In the genomic region with DNA sequence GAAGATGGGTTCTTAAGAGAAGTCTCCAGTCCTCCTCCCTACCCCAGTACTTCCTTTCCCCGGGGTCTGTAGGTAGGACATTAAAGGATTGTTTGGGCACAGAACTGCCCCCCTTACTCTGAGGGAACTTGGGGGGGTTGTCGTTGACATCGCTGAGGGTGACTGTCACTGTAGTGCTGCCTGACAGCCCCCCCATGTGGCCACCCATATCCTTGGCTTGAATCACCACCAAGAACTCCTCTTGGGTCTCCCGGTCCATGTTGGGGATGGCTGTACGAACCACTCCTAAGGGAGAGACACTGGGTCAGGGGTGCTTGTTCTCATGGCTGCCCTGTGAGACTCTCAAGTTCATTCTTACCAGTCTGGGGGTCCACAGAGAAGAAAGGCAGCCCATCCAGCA, we compare ENCODE assay signal across 20 mouse cellular contexts. TPM values are rescaled to one million over a fixed set of nuclear protein-coding genes. Genes with fewer than 3 reads are reported as not detected.
DNase-seq lines count a peak whose midpoint lies in the region; ATAC-seq and TF ChIP-seq lines count a peak whose summit lies in the region.
"Had no signal": no experiment of that assay in that cellular context is flagged by ENCODE, and none has a peak within 500 bp of the region (broad histone marks: within the 10 kb centered on the region; RNA-seq: fewer than 3 reads in every experiment).

No protein-coding gene starts in this region.

- peaks cover 28% of the 10 kb centered on the region for H3K36me3 ChIP-seq in hindbrain, embryonic 15.5 days
- H3K36me3 ChIP-seq in hindbrain, embryonic 14.5 days (replicated peaks; ENCODE audit: control insufficient read depth, insufficient read depth), result peaks cover 67% of the 10 kb centered on the region
- H3K36me3 ChIP-seq in limb, embryonic 12.5 days, result peaks cover 71% of the 10 kb centered on the region
- peaks cover 74% of the 10 kb centered on the region for H3K36me3 ChIP-seq in limb, embryonic 10.5 days
- H3K36me3 ChIP-seq in midbrain, postnatal 0 days (ENCODE audit: insufficient read depth, low read length), result peaks cover 23% of the 10 kb centered on the region

- H3K4me1 ChIP-seq in hindbrain, embryonic 15.5 days (replicated peaks), result peaks cover 34% of the 10 kb centered on the region
- peaks cover 12% of the 10 kb centered on the region for H3K4me1 ChIP-seq in hindbrain, embryonic 14.5 days (replicated peaks; ENCODE audit: control insufficient read depth, insufficient read depth, low read length)
- H3K4me1 ChIP-seq in limb, embryonic 12.5 days (replicated peaks), result peaks cover 18% of the 10 kb centered on the region
- peaks cover 32% of the 10 kb centered on the region for H3K4me1 ChIP-seq in limb, embryonic 10.5 days
- peaks cover 9% of the 10 kb centered on the region; the same call in 1 of the 2 replicates for H3K4me1 ChIP-seq in midbrain, postnatal 0 days (ENCODE audit: insufficient read depth, low read length)

- no peak overlapping the region for H3K4me3 ChIP-seq in hindbrain, embryonic 15.5 days
- H3K4me3 ChIP-seq in hindbrain, embryonic 14.5 days (replicated peaks; ENCODE audit: low read length), result no peak overlapping the region
- 0 out of 2 replicates have a peak overlapping the region, but pooled peaks have one; percentile 4 for H3K4me3 ChIP-seq in limb, embryonic 12.5 days (replicated peaks)
- no peak overlapping the region for H3K4me3 ChIP-seq in limb, embryonic 10.5 days
- H3K4me3 ChIP-seq in midbrain, postnatal 0 days (ENCODE audit: low read depth, low read length), result no peak overlapping the region
- H3K4me3 ChIP-seq: heart, embryonic 13.5 days; neural tube, embryonic 12.5 days had no signal

- no peak for DNase-seq in hindbrain, embryonic 14.5 days (ENCODE audit: low spot score)
- DNase-seq in limb, embryonic 10.5 days (ENCODE audit: low spot score), result no peak
- DNase-seq in thymus, postnatal 14 days, result peak; percentile 44
- DNase-seq in thymus, adult 18-20 months, result no peak
- DNase-seq in midbrain, postnatal 0 days (ENCODE audit: low spot score), result no peak
- DNase-seq in adipocyte (ENCODE audit: low spot score), result no peak
- DNase-seq: cerebellum, adult 11-12 months; embryo, embryonic 11 days; kidney, postnatal 14 days; lung, postnatal 14 days; retina, postnatal 1 day had no signal

- WGBS in hindbrain, embryonic 15.5 days, result 86% methylated on average over 5 of the region's 5 CpGs
- WGBS in hindbrain, embryonic 14.5 days, result 76% methylated on average over 5 of the region's 5 CpGs
- 86% methylated on average over 5 of the region's 5 CpGs for WGBS in limb, embryonic 12.5 days
- 88% methylated on average over 5 of the region's 5 CpGs for WGBS in limb, embryonic 10.5 days
- 70% methylated on average over 5 of the region's 5 CpGs for WGBS in midbrain, postnatal 0 days

- H3K4me2 ChIP-seq in hindbrain, embryonic 15.5 days, result no peak overlapping the region
- H3K4me2 ChIP-seq in hindbrain, embryonic 14.5 days (replicated peaks), result no peak overlapping the region
- no peak overlapping the region for H3K4me2 ChIP-seq in limb, embryonic 12.5 days
- H3K4me2 ChIP-seq in midbrain, postnatal 0 days (ENCODE audit: low read depth, low read length, poor library complexity, severe bottlenecking), result no peak overlapping the region
- H3K4me2 ChIP-seq: heart, embryonic 13.5 days; liver, embryonic 11.5 days had no signal

- H3K27ac ChIP-seq in hindbrain, embryonic 15.5 days (replicated peaks), result no peak overlapping the region
- no peak overlapping the region for H3K27ac ChIP-seq in hindbrain, embryonic 14.5 days
- no peak overlapping the region for H3K27ac ChIP-seq in limb, embryonic 12.5 days
- no peak overlapping the region for H3K27ac ChIP-seq in limb, embryonic 10.5 days
- H3K27ac ChIP-seq in midbrain, postnatal 0 days (ENCODE audit: low read depth, low read length), result no peak overlapping the region
- H3K27ac ChIP-seq: heart, embryonic 13.5 days; neural tube, embryonic 12.5 days had no signal

- 0 out of 2 replicates have a peak overlapping the region, but pooled peaks have one; percentile 22 for H3K9ac ChIP-seq in hindbrain, embryonic 15.5 days
- no peak overlapping the region for H3K9ac ChIP-seq in hindbrain, embryonic 14.5 days
- 0 out of 2 replicates have a peak overlapping the region, but pooled peaks have one; percentile 12 for H3K9ac ChIP-seq in limb, embryonic 12.5 days (replicated peaks)
- 0 out of 2 replicates have a peak overlapping the region, but pooled peaks have one; percentile 33 for H3K9ac ChIP-seq in midbrain, postnatal 0 days (replicated peaks; ENCODE audit: low read length, poor library complexity, severe bottlenecking)
- H3K9ac ChIP-seq: heart, embryonic 13.5 days had no signal

- H3K27me3 ChIP-seq in hindbrain, embryonic 15.5 days, result no peaks in the 10 kb centered on the region
- H3K27me3 ChIP-seq in hindbrain, embryonic 14.5 days (ENCODE audit: control insufficient read depth, insufficient read depth, low read length), result no peaks in the 10 kb centered on the region
- no peaks in the 10 kb centered on the region for H3K27me3 ChIP-seq in limb, embryonic 12.5 days
- H3K27me3 ChIP-seq in limb, embryonic 10.5 days (ENCODE audit: low read depth, poor library complexity, severe bottlenecking), result no peaks in the 10 kb centered on the region
- H3K27me3 ChIP-seq in midbrain, postnatal 0 days (ENCODE audit: insufficient read depth, low read length), result no peaks in the 10 kb centered on the region
- H3K27me3 ChIP-seq: neural tube, embryonic 12.5 days had no signal

- no peaks in the 10 kb centered on the region for H3K9me3 ChIP-seq in hindbrain, embryonic 15.5 days
- H3K9me3 ChIP-seq in hindbrain, embryonic 14.5 days (ENCODE audit: control insufficient read depth, low read length), result no peaks in the 10 kb centered on the region
- H3K9me3 ChIP-seq in limb, embryonic 12.5 days, result no peaks in the 10 kb centered on the region
- no peaks in the 10 kb centered on the region for H3K9me3 ChIP-seq in limb, embryonic 10.5 days (replicated peaks)
- H3K9me3 ChIP-seq in midbrain, postnatal 0 days (ENCODE audit: low read length), result no peaks in the 10 kb centered on the region
- H3K9me3 ChIP-seq: heart, embryonic 13.5 days; neural tube, embryonic 12.5 days had no signal

- TF ChIP-seq CTCF in midbrain, postnatal 0 days (IDR thresholded peaks at IDR 0.05), result peak; percentile 60

- ATAC-seq in hindbrain, embryonic 15.5 days (ENCODE audit: low FRiP score, low read depth), result no peak
- ATAC-seq in hindbrain, embryonic 14.5 days (ENCODE audit: low FRiP score), result no peak
- ATAC-seq in limb, embryonic 12.5 days (ENCODE audit: insufficient number of reproducible peaks, insufficient read depth, low FRiP score, low TSS enrichment, low read depth), result no peak
- no peak for ATAC-seq in midbrain, postnatal 0 days (ENCODE audit: low FRiP score)
- ATAC-seq: inflammation-experienced regulatory T-cells, adult 6 months had no signal

RNA-seq across cellular contexts. Expression of a gene that starts 2.5 kb away (rescaled TPM):
- not detected in 2 replicates for polyA plus RNA-seq in hindbrain, embryonic 15.5 days (2015; fragmentation: Nextera tagmentation; extraction: Ambion mirVana)
- not detected in 2 replicates for polyA plus RNA-seq in hindbrain, embryonic 14.5 days (2014; fragmentation: Nextera tagmentation; extraction: Ambion mirVana)
- not detected in 2 replicates for polyA plus RNA-seq in limb, embryonic 12.5 days (2016; fragmentation: Nextera tagmentation; extraction: Ambion mirVana)
- polyA plus RNA-seq in limb, embryonic 10.5 days (2016; fragmentation: Nextera tagmentation; extraction: Ambion mirVana), result not detected in 2 replicates
- not detected in 2 replicates for total RNA-seq in midbrain, postnatal 0 days (2014; rRNA removed)
- not detected in 2 replicates for polyA plus RNA-seq in midbrain, postnatal 0 days (2015; fragmentation: Nextera tagmentation; extraction: Ambion mirVana)
- total RNA-seq: gastrocnemius, postnatal 4 days; left cerebral cortex, adult 8-10 months had no signal
- polyA plus RNA-seq: heart, embryonic 13.5 days; inflammation-experienced regulatory T-cells, adult 6 months; liver, embryonic 11.5 days; neural tube, embryonic 12.5 days; spleen, adult 2 months had no signal

RNA-seq across cellular contexts. Expression of a gene that starts 3.0 kb away (rescaled TPM):
- 12.2 and 12.6 TPM in 2 replicates for polyA plus RNA-seq in hindbrain, embryonic 15.5 days (2015; fragmentation: Nextera tagmentation; extraction: Ambion mirVana)
- polyA plus RNA-seq in hindbrain, embryonic 14.5 days (2014; fragmentation: Nextera tagmentation; extraction: Ambion mirVana), result 10.5 and 12.2 TPM in 2 replicates
- polyA plus RNA-seq in limb, embryonic 12.5 days (2016; fragmentation: Nextera tagmentation; extraction: Ambion mirVana), result 11.8 and 12.9 TPM in 2 replicates
- polyA plus RNA-seq in limb, embryonic 10.5 days (2016; fragmentation: Nextera tagmentation; extraction: Ambion mirVana), result 7.1 and 8.1 TPM in 2 replicates
- 45.3 and 49.7 TPM in 2 replicates for total RNA-seq in midbrain, postnatal 0 days (2014; rRNA removed)
- 8.5 and 9.0 TPM in 2 replicates for polyA plus RNA-seq in midbrain, postnatal 0 days (2015; fragmentation: Nextera tagmentation; extraction: Ambion mirVana)

RNA-seq across cellular contexts. Expression of a gene that starts 17.0 kb away (rescaled TPM):
- not detected in 2 replicates for polyA plus RNA-seq in hindbrain, embryonic 15.5 days (2015; fragmentation: Nextera tagmentation; extraction: Ambion mirVana)
- 0.16 TPM in 1 of 2 replicates, not detected in the other for polyA plus RNA-seq in hindbrain, embryonic 14.5 days (2014; fragmentation: Nextera tagmentation; extraction: Ambion mirVana)
- 0.06 and 0.29 TPM in 2 replicates for polyA plus RNA-seq in limb, embryonic 12.5 days (2016; fragmentation: Nextera tagmentation; extraction: Ambion mirVana)
- 0.13 and 0.14 TPM in 2 replicates for polyA plus RNA-seq in limb, embryonic 10.5 days (2016; fragmentation: Nextera tagmentation; extraction: Ambion mirVana)
- total RNA-seq in midbrain, postnatal 0 days (2014; rRNA removed), result not detected in 2 replicates
- 0.27 TPM in 1 of 2 replicates, not detected in the other for polyA plus RNA-seq in midbrain, postnatal 0 days (2015; fragmentation: Nextera tagmentation; extraction: Ambion mirVana)
- total RNA-seq: gastrocnemius, postnatal 4 days had no signal
- polyA plus RNA-seq: inflammation-experienced regulatory T-cells, adult 6 months; liver, embryonic 11.5 days; neural tube, embryonic 12.5 days; spleen, adult 2 months had no signal

RNA-seq across cellular contexts. Expression of a gene that starts 20.4 kb away (rescaled TPM):
- polyA plus RNA-seq in hindbrain, embryonic 15.5 days (2015; fragmentation: Nextera tagmentation; extraction: Ambion mirVana), result 441 and 446 TPM in 2 replicates
- polyA plus RNA-seq in hindbrain, embryonic 14.5 days (2014; fragmentation: Nextera tagmentation; extraction: Ambion mirVana), result 422 and 425 TPM in 2 replicates
- polyA plus RNA-seq in limb, embryonic 12.5 days (2016; fragmentation: Nextera tagmentation; extraction: Ambion mirVana), result 410 and 432 TPM in 2 replicates
- polyA plus RNA-seq in limb, embryonic 10.5 days (2016; fragmentation: Nextera tagmentation; extraction: Ambion mirVana), result 508 and 553 TPM in 2 replicates
- total RNA-seq in midbrain, postnatal 0 days (2014; rRNA removed), result 157 and 197 TPM in 2 replicates
- polyA plus RNA-seq in midbrain, postnatal 0 days (2015; fragmentation: Nextera tagmentation; extraction: Ambion mirVana), result 404 and 427 TPM in 2 replicates

RNA-seq across cellular contexts. Expression of a gene that starts 32.4 kb away (rescaled TPM):
- 5.1 and 6.1 TPM in 2 replicates for polyA plus RNA-seq in hindbrain, embryonic 15.5 days (2015; fragmentation: Nextera tagmentation; extraction: Ambion mirVana)
- polyA plus RNA-seq in hindbrain, embryonic 14.5 days (2014; fragmentation: Nextera tagmentation; extraction: Ambion mirVana), result 3.1 and 3.7 TPM in 2 replicates
- polyA plus RNA-seq in limb, embryonic 12.5 days (2016; fragmentation: Nextera tagmentation; extraction: Ambion mirVana), result 9.7 and 10.7 TPM in 2 replicates
- 11.1 and 13.5 TPM in 2 replicates for polyA plus RNA-seq in limb, embryonic 10.5 days (2016; fragmentation: Nextera tagmentation; extraction: Ambion mirVana)
- 4.6 and 8.7 TPM in 2 replicates for total RNA-seq in midbrain, postnatal 0 days (2014; rRNA removed)
- polyA plus RNA-seq in midbrain, postnatal 0 days (2015; fragmentation: Nextera tagmentation; extraction: Ambion mirVana), result 2.2 and 2.8 TPM in 2 replicates
